Mouse (Mus musculus) forebrain, embryonic 10.5 days (tissue): ENCODE data around the gene Dnajc28. TPM values are rescaled to one million over a fixed set of nuclear protein-coding genes. Genes with fewer than 3 reads are reported as not detected.

Experiments used
- DNase-seq: peaks from one replicate; pipeline ENCODE4 v3.0.0-alpha.2; 2017; ENCODE audit warnings: low spot score; ENCODE audit errors: extremely low spot score
- H3K27ac ChIP-seq: fragments of 300-500 bp; sonication (generic); 2 replicates; pipeline ENCODE4 v1.5.1; 2016; ENCODE audit warnings: mild to moderate bottlenecking
- H3K27me3 ChIP-seq: fragments of 300-500 bp; sonication (generic); 2 replicates; pipeline ENCODE4 v1.6.1; 2016; ENCODE audit warnings: mild to moderate bottlenecking; ENCODE audit not compliant: poor library complexity, severe bottlenecking
- H3K36me3 ChIP-seq: fragments of 300-500 bp; sonication (generic); replicated peaks from 2 replicates; pipeline ENCODE4 v1.6.1; 2016; ENCODE audit warnings: mild to moderate bottlenecking, moderate library complexity
- H3K4me1 ChIP-seq: fragments of 300-500 bp; sonication (generic); 2 replicates; pipeline ENCODE4 v1.6.1; 2016
- H3K4me3 ChIP-seq: fragments of 300-500 bp; sonication (generic); 2 replicates; pipeline ENCODE4 v1.5.1; 2016; ENCODE audit warnings: mild to moderate bottlenecking, moderate library complexity
- H3K9me3 ChIP-seq: fragments of 300-500 bp; sonication (generic); 2 replicates; pipeline ENCODE4 v1.6.1; 2016; ENCODE audit warnings: mild to moderate bottlenecking, moderate library complexity
- WGBS: fragments of 180-500 bp; shearing (Covaris S2); methylation state at CpG from one replicate; pipeline ENCODE4 v1.1.7; 2016; 5-methylcytosine and 5-hydroxymethylcytosine counted together
- polyA plus RNA-seq: library from polyadenylated mRNA; unstranded; fragments of >200 nt; fragmentation: Nextera tagmentation; extraction: Ambion mirVana; gene quantifications from 2 replicates; pipeline ENCODE4 v1.2.1, GENCODE M21; 2016

Gene Dnajc28
- polyA plus RNA-seq, 1 experiment from 2014 or later, result 2.9 TPM

DNA sequence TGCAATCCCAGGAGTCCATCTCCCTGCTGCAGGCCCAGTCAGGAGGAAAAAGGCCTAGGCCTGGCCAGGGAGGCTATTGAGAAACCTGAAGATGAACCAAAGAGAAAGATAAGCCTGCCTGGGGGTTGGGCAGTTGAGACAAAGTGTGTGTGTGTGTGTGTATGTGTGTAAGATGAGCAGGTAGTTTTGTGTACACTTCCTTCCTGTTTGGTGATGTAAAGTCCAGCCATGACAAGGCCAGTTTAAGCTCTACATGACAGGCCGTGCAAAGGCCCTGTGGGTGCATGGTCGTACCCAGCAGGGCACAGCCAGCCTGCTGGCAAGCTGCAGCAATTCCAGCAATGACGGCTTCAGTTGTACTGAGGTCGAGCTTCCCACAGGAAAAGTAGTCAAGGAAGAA is 10.9 kb upstream of the Dnajc28 start:
- no peaks in the 10 kb centered on the region for H3K4me1 ChIP-seq
- no peak for DNase-seq
- no peaks in the 10 kb centered on the region for H3K9me3 ChIP-seq
- H3K27me3 ChIP-seq, result no peaks in the 10 kb centered on the region
- no peak overlapping the region for H3K27ac ChIP-seq
- H3K4me3 ChIP-seq, result no peak overlapping the region
- H3K36me3 ChIP-seq, result peaks cover 99% of the 10 kb centered on the region
- WGBS, result 95% methylated on average over 4 of the region's 4 CpGs

- Histone ChIP-seq H3K4me1 (no peaks in the 10 kb centered on the region), H3K27me3 (no peaks in the 10 kb centered on the region), H3K27ac (no peak overlapping the region), H3K4me3 (no peak overlapping the region), H3K9me3 (no peaks in the 10 kb centered on the region), H3K36me3 (peaks cover 99% of the 10 kb centered on the region)
- no peak for DNase-seq
- 96% methylated on average over 3 of the region's 3 CpGs for WGBS
Observed at GRCm38 (mm10) chr16:91628673-91629072, 9.8 kb upstream of the Dnajc28 start.

- no peak overlapping the region for H3K4me3 ChIP-seq
- no peak for DNase-seq
- WGBS, result 92% methylated on average over 7 of the region's 7 CpGs
- H3K9me3 ChIP-seq, result no peaks in the 10 kb centered on the region
- H3K27me3 ChIP-seq, result no peaks in the 10 kb centered on the region
- no peak overlapping the region for H3K27ac ChIP-seq
- H3K4me1 ChIP-seq, result no peaks in the 10 kb centered on the region
- H3K36me3 ChIP-seq, result peaks cover 99% of the 10 kb centered on the region
Observed at GRCm38 (mm10) chr16:91627831-91628230, 9.0 kb upstream of the Dnajc28 start.

GRCm38 (mm10) chr16:91623074-91623473 is 4.2 kb upstream of the Dnajc28 start:
- WGBS, result 96% methylated on average over 9 of the region's 9 CpGs
- no peak for DNase-seq
- Histone ChIP-seq H3K4me1 (peaks cover 6% of the 10 kb centered on the region), H3K27me3 (peaks cover 1% of the 10 kb centered on the region; the same call in 1 of the 2 replicates), H3K36me3 (peaks cover 85% of the 10 kb centered on the region), H3K27ac (no peak overlapping the region), H3K4me3 (no peak overlapping the region), H3K9me3 (no peaks in the 10 kb centered on the region)

- no peak for DNase-seq
- Histone ChIP-seq H3K27ac (no peak overlapping the region), H3K9me3 (no peaks in the 10 kb centered on the region), H3K4me1 (peaks cover 6% of the 10 kb centered on the region), H3K4me3 (no peak overlapping the region), H3K27me3 (peaks cover 16% of the 10 kb centered on the region), H3K36me3 (peaks cover 64% of the 10 kb centered on the region)
- 95% methylated on average over 11 of the region's 11 CpGs for WGBS
Observed at GRCm38 (mm10) chr16:91620991-91621390, 2.2 kb upstream of the Dnajc28 start.

GRCm38 (mm10) chr16:91620185-91620584 is 1.4 kb upstream of the Dnajc28 start:
- no peak overlapping the region for H3K27ac ChIP-seq
- peaks cover 6% of the 10 kb centered on the region for H3K4me1 ChIP-seq
- H3K9me3 ChIP-seq, result no peaks in the 10 kb centered on the region
- no peak for DNase-seq
- H3K27me3 ChIP-seq, result peaks cover 16% of the 10 kb centered on the region
- H3K4me3 ChIP-seq, result no peak overlapping the region
- H3K36me3 ChIP-seq, result peaks cover 56% of the 10 kb centered on the region
- WGBS, result 89% methylated on average over 5 of the region's 5 CpGs

- 92% methylated on average over 6 of the region's 6 CpGs for WGBS
- Histone ChIP-seq H3K36me3 (no peaks in the 10 kb centered on the region; the same call in 1 of the 2 replicates), H3K27me3 (peaks cover 16% of the 10 kb centered on the region), H3K9me3 (no peaks in the 10 kb centered on the region), H3K4me1 (peaks cover 6% of the 10 kb centered on the region), H3K27ac (no peak overlapping the region), H3K4me3 (no peak overlapping the region)
- no peak for DNase-seq
Observed at GRCm38 (mm10) chr16:91614552-91614951, 4.3 kb downstream of the Dnajc28 start.

DNA sequence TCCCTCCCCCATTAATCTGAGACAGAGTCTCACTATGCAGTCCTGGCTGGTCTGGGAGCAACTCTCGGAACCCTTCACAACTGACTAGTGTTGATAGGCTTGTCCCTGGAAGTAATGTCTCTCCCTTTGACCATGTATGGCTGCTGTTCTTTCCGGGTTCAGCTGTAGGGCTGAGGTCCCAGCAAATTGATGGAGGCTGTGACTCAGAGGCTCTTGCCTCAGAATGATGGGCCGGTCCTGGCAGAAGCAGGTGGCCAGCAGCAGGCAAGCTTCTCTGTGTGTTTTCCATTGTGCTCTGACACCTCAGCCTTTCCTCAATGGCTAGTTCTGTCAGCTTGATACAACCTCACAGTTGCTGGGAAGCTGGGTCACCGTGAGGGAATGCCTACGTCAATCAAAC is 6.3 kb downstream of the Dnajc28 start:
- Histone ChIP-seq H3K36me3 (no peaks in the 10 kb centered on the region), H3K9me3 (no peaks in the 10 kb centered on the region), H3K4me3 (no peak overlapping the region), H3K27me3 (peaks cover 10% of the 10 kb centered on the region), H3K4me1 (no peaks in the 10 kb centered on the region), H3K27ac (no peak overlapping the region)
- 86% methylated on average over 5 of the region's 5 CpGs for WGBS
- DNase-seq, result no peak

DNA sequence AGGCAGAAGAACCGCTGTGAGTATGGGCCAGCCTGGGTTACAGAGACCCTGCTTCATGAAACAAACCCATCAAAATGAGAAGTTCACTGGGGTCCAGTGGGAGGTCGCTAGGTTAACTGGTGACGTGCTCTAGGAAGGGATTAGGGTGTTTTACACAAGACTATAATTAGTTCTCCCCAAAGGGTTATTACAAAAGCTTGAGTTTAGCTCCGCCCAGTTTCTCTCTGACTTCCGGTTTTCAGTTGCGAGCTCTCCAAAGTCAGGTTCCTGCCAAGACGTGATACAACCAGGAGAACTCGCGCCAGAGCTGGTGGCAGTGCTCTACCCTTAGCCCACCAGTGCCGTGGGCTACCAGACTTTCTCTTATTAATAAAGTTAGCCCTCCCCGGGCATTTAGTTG is 7.6 kb downstream of the Dnajc28 start:
- no peak for DNase-seq
- WGBS, result 69% methylated on average over 11 of the region's 11 CpGs
- H3K4me3 ChIP-seq, result no peak overlapping the region
- H3K27me3 ChIP-seq, result no peaks in the 10 kb centered on the region
- H3K27ac ChIP-seq, result no peak overlapping the region
- H3K36me3 ChIP-seq, result no peaks in the 10 kb centered on the region
- no peaks in the 10 kb centered on the region for H3K4me1 ChIP-seq
- H3K9me3 ChIP-seq, result no peaks in the 10 kb centered on the region

DNA sequence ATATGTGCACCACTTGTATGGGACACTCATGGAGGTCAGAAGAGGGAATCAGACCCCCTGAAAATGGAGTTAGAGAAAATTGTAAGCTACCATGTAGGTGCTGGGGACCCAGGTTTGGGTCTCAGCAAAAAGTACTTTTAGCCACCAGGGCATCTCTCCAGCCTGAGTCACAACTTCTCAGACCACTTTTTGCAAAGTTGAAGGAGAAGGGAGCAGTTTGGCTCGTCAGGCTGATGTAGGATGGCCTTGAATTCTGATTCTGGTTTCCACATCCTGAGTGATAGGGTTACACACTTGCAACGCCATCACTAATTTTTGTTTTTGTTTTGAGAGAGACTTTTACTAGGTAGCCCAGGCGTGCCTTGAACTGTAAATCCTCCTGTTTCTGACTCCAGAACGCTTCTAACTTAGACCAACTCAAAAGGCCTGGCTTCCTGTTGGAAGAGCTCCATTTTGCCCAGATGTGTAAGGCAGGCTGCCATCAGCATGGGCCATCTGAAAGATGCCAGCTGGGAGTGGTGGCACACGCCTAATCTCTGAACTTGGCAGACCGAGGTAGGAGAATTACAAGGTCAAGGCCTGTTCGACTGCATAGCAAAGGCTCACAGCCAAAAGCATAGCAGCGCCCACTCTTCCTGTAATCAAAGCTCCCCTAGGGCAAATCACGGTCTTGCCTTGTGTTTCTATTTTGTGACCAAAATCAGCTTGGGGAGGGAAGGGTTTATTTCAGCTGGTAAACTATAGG is 9.2 kb downstream of the Dnajc28 start:
- H3K27me3 ChIP-seq, result no peaks in the 10 kb centered on the region
- H3K27ac ChIP-seq, result no peak overlapping the region
- H3K9me3 ChIP-seq, result no peaks in the 10 kb centered on the region
- no peaks in the 10 kb centered on the region for H3K36me3 ChIP-seq
- H3K4me1 ChIP-seq, result no peaks in the 10 kb centered on the region
- 84% methylated on average over 9 of the region's 9 CpGs for WGBS
- no peak for DNase-seq
- H3K4me3 ChIP-seq, result no peak overlapping the region

DNA sequence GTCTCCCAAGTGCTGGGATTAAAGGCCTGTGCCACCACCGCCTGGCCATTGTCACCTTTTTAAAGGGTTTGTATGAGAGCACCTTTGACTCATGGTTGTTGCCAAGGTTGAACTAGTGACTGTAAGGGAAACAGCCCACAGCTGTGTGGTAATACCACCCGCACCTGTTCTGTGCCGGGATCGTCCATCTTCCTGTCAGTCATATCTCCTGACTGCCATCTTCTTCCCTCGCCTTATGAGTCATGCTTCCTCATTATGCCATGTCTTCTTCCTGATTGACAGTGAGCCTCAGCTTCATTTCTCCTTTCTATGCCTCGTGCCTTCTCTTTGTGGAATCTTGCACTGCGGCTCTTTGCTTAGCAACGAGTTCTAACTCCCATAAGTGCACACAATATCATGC is 11.9 kb downstream of the Dnajc28 start:
- Histone ChIP-seq H3K9me3 (no peaks in the 10 kb centered on the region), H3K27me3 (no peaks in the 10 kb centered on the region), H3K27ac (no peak overlapping the region), H3K36me3 (no peaks in the 10 kb centered on the region), H3K4me1 (no peaks in the 10 kb centered on the region), H3K4me3 (no peak overlapping the region)
- WGBS, result 93% methylated on average over 8 of the region's 8 CpGs
- no peak for DNase-seq

DNA sequence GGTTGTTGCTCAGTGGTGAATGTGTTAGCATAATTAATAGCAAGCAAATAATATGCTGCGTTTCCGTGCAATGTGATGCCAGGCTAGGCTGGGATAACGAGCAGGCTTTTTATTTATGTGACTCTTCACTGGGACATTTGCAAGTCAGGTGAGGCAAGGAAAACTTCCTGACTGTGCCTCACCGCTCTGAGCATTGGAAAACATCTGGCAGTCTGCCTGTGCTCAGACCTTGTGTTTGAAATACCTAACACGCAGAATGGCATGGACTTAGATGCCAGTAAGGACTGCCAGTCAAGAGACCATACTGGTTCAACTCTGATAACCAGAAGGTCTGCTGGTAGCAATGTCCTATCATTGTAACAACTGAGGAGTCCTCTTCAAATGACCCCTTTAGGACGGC is 13.7 kb downstream of the Dnajc28 start:
- Histone ChIP-seq H3K27ac (no peak overlapping the region), H3K9me3 (no peaks in the 10 kb centered on the region), H3K4me1 (no peaks in the 10 kb centered on the region), H3K27me3 (no peaks in the 10 kb centered on the region), H3K36me3 (no peaks in the 10 kb centered on the region), H3K4me3 (no peak overlapping the region)
- 88% methylated on average over 6 of the region's 6 CpGs for WGBS
- no peak for DNase-seq

- WGBS, result 81% methylated on average over 9 of the region's 9 CpGs
- no peaks in the 10 kb centered on the region for H3K9me3 ChIP-seq
- peaks cover 22% of the 10 kb centered on the region for H3K27me3 ChIP-seq
- no peak overlapping the region for H3K4me3 ChIP-seq
- H3K4me1 ChIP-seq, result peaks cover 14% of the 10 kb centered on the region
- H3K27ac ChIP-seq, result no peak overlapping the region
- no peak for DNase-seq
- H3K36me3 ChIP-seq, result no peaks in the 10 kb centered on the region
Observed at GRCm38 (mm10) chr16:91601693-91602092, 17.1 kb downstream of the Dnajc28 start.

GRCm38 (mm10) chr16:91601081-91601480 is 17.7 kb downstream of the Dnajc28 start:
- no peaks in the 10 kb centered on the region for H3K9me3 ChIP-seq
- no peak for DNase-seq
- H3K4me3 ChIP-seq, result no peak overlapping the region
- no peak overlapping the region for H3K27ac ChIP-seq
- WGBS, result 86% methylated on average over 4 of the region's 4 CpGs
- no peaks in the 10 kb centered on the region for H3K36me3 ChIP-seq
- peaks cover 28% of the 10 kb centered on the region for H3K27me3 ChIP-seq
- peaks cover 18% of the 10 kb centered on the region for H3K4me1 ChIP-seq
